Mouse (Mus musculus): ENCODE data around the gene Slc17a5.
"Not testable (repeated sequence)": the region's sequence is repeated elsewhere in the genome, so short reads cannot be mapped to it uniquely, and the experiment has no call there.

Slc17a5 gene

DNA sequence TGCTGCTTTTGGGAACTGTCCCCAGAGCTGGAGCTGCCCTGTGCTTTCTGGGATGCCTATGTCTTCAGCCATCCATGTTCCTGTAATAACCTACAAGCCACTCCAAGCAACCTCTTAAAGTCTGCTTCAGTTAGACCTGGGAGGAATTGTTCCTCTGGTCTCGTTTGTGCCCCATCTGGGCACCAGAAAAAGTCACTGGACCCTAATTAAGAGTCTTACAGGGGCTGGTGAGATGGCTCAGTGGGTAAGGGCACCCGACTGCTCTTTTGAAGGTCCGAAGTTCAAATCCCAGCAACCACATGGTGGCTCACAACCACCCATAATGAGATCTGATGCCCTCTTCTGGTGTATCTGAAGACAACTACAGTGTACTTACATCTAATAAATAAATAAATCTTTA, 70.6 kb downstream of the Slc17a5 start:
- ATAC-seq (ENCODE audit: low TSS enrichment), result not testable (repeated sequence)

- ATAC-seq (ENCODE audit: low TSS enrichment), result no peak
Observed at GRCm38 (mm10) chr9:78516125-78516524, 71.7 kb downstream of the Slc17a5 start.

DNA sequence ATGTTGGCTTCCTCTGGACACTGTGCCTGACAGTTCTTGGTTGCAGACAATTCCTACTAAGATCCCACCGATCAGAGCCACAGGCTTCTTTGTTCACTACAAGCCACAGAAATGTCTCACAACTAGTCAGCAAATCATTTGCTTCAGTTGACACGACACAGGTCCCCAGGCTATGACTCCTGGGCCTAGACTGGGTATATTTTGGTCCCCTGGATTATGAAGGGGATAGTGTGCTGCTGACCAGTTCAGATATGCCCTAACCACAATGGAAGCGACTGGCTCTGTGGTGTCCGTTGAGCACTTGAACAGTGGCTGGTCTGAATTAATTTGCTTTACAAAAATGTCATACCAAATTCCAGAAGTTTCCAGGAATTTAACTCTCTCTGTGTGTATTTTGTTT, 73.2 kb downstream of the Slc17a5 start:
- ATAC-seq (ENCODE audit: low TSS enrichment), result no peak

- no peak for ATAC-seq (ENCODE audit: low TSS enrichment)
Observed at GRCm38 (mm10) chr9:78513776-78514500, 73.9 kb downstream of the Slc17a5 start.

GRCm38 (mm10) chr9:78511705-78512104, 76.1 kb downstream of the Slc17a5 start:
- no peak for ATAC-seq (ENCODE audit: low TSS enrichment)

DNA sequence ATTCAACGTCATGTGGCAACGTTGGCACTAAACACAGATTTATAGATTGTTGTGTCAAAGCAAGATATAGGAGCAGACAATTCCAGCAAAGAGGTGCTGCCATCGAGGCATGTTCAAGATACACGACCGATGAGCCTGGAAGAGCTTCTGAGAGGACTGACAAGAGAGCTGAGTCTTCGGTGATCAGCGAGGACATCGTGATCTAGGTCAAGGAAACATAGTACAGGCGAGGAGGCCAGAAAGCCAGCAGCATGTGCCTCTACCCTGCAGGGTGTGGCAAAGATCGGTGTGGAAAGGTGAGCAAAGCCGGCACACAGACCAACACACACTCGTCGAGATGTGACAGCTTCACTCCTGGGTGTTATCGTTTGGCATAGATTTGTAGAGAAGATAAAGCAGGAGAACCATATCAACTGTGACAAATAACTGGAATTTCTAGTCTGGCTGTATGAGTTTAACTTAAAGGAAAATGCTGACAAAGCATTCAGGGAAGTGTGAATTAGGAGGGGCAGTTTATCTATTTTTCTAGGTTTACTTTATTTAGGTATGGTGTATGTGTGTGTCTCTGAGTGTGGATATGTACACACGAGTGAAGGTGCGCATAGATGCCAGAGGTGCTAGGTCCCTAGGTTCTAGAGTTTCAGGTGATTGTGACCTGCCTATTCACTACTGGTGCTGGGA, 79.6 kb downstream of the Slc17a5 start:
- ATAC-seq (ENCODE audit: low TSS enrichment), result no peak

- no peak for ATAC-seq (ENCODE audit: low TSS enrichment)
Observed at GRCm38 (mm10) chr9:78506722-78507077, 81.1 kb downstream of the Slc17a5 start.

- ATAC-seq (ENCODE audit: low TSS enrichment), result no peak
Observed at GRCm38 (mm10) chr9:78506002-78506721, 81.7 kb downstream of the Slc17a5 start.

- no peak for ATAC-seq (ENCODE audit: low TSS enrichment)
Observed at GRCm38 (mm10) chr9:78505223-78505622, 82.6 kb downstream of the Slc17a5 start.

DNA sequence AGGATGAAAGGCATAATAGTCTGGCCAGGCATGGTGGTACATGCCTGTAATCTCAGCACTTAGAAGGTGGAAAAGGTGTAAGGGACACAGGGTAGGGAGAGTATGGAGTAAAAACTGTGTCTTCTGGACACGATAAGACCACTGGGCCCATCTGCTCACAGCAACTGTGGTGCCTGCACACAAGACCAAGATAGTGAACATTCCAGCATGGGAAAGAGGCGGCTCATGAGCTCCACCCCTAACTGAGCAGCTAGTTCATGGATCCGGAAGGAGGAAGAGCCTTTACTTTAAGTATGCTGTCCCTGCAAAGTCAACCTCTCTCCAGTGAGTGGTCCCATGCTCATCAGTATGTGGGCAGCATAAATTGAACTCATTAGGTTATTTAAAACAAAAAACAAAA, 83.2 kb downstream of the Slc17a5 start:
- ATAC-seq (ENCODE audit: low TSS enrichment), result no peak

DNA sequence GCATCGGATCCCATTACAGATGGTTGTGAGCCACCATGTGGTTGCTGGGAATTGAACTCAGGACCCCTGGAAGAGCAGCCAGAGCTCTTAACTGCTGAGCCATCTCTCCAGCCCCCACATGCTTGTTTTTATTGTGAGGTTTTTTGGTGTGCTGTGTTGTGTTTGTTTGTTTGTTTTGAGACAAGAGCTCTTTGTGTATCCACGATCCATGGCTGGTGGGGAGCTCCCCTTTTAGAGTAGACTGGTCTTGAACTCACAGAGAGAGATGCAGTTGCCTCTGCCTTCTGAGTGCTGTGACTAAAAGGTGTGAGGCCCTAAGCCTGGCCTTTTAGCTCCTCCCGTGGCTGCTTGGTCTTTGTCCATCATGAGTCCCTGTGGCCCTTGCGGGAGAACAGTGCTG, 83.7 kb downstream of the Slc17a5 start:
- ATAC-seq (ENCODE audit: low TSS enrichment), result no peak

GRCm38 (mm10) chr9:78503223-78504079, 84.4 kb downstream of the Slc17a5 start:
- peak; percentile 81 for ATAC-seq (ENCODE audit: low TSS enrichment)

GRCm38 (mm10) chr9:78501284-78501683, 86.6 kb downstream of the Slc17a5 start:
- peak; percentile 47; the same call in 1 of the 2 replicates for ATAC-seq (ENCODE audit: low TSS enrichment)

GRCm38 (mm10) chr9:78500386-78500785, 87.5 kb downstream of the Slc17a5 start:
- ATAC-seq (ENCODE audit: low TSS enrichment), result no peak

- ATAC-seq (ENCODE audit: low TSS enrichment), result no peak; the same call in 1 of the 2 replicates
Observed at GRCm38 (mm10) chr9:78493171-78493570, 94.7 kb downstream of the Slc17a5 start.

DNA sequence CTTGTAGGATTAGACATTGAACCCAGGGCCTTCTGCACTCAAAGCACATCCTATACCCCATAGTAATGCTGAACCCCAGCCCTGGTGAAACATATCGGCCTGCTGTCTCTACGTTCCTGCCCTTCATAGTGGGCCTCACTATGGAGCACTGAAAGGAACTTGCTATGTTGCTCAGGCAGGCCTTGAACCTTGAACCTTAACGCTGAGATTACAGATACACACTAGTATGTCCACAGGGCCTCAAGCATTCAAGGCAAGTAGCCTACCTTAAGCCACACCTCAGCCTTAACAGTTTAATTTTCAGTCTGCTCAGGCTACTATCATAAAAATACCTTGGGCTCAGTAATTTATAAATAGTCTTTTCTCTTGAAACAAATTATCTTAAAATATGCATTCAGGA, 95.6 kb downstream of the Slc17a5 start:
- ATAC-seq (ENCODE audit: low TSS enrichment), result no peak

GRCm38 (mm10) chr9:78491169-78491568, 96.7 kb downstream of the Slc17a5 start:
- ATAC-seq (ENCODE audit: low TSS enrichment), result no peak

DNA sequence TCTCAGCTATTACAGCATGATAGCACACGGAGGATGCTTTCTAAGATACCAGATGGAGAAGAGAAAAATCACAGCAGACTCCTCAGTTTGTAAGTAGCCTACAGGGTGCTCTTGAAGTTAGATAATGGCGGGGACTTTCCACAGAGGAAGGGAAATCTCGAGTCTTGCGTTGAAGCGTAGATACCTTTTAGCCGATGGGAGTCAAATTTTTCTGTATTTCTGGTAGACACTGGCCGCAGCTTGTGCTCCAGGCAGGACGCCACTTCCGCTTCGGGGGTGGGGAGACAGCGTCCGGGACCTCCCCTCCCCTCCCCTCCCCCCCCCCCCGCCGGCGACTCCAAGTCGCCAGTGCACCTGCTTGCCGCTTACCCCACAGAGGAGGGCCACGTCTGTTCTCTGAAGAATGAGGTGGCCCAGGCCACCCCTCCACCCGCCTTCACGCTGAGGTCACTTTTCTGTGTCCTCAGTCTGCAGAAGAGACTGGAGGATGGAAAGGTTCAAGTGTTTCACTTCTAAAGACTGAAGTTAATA, 98.9 kb downstream of the Slc17a5 start, which contains the start of gene Eef1a1:
Gene Eef1a1, minus strand, starts transcription at position 262 of the 531 bp plus-strand sequence.
- peak; percentile 86 for ATAC-seq (ENCODE audit: low TSS enrichment)

- ATAC-seq (ENCODE audit: low TSS enrichment), result not testable (repeated sequence)
Observed at GRCm38 (mm10) chr9:78488021-78488420, 99.8 kb downstream of the Slc17a5 start.

Measured in frontal cortex, adult (tissue).